Mouse (Mus musculus) hindbrain, postnatal 0 days (tissue): ENCODE measurements around the gene Igbp1. TPM values are rescaled to one million over a fixed set of nuclear protein-coding genes. Genes with fewer than 3 reads are reported as not detected.

ENCODE experiments used
- ATAC-seq: fragments of 200-750 bp; cut with Nextera tagmentation; 2 replicates; pipeline ENCODE4 v1.8.0; 2017; ENCODE audit warnings: mild to moderate bottlenecking, moderate TSS enrichment, moderate library complexity
- DNase-seq: peaks from one replicate; pipeline ENCODE4 v3.0.0-alpha.2; 2015; ENCODE audit warnings: low spot score
- H3K27ac ChIP-seq: fragments of 300-500 bp; sonication (generic); 2 replicates; pipeline ENCODE4 v1.5.1; 2014; ENCODE audit warnings: mild to moderate bottlenecking
- H3K27me3 ChIP-seq: fragments of 300-500 bp; sonication (generic); 2 replicates; pipeline ENCODE4 v1.6.1; 2014; ENCODE audit warnings: low read length, mixed read lengths; ENCODE audit not compliant: insufficient read depth
- H3K36me3 ChIP-seq: fragments of 300-500 bp; sonication (generic); 2 replicates; pipeline ENCODE4 v1.6.1; 2014; ENCODE audit warnings: low read length, mixed read lengths; ENCODE audit not compliant: insufficient read depth
- H3K4me1 ChIP-seq: fragments of 300-500 bp; sonication (generic); 2 replicates; pipeline ENCODE4 v1.6.1; 2014; ENCODE audit warnings: antibody characterized with exemption, low read length, mixed read lengths; ENCODE audit not compliant: insufficient read depth
- H3K4me2 ChIP-seq: fragments of 300-500 bp; sonication (generic); 2 replicates; pipeline ENCODE4 v1.6.1; 2014; ENCODE audit warnings: low read depth, mild to moderate bottlenecking, low read length, moderate library complexity, mixed read lengths
- H3K4me3 ChIP-seq: fragments of 300-500 bp; sonication (generic); 2 replicates; pipeline ENCODE4 v1.5.1; 2014; ENCODE audit warnings: low read length
- H3K9ac ChIP-seq: fragments of 300-500 bp; sonication (generic); replicated peaks from 2 replicates; pipeline ENCODE4 v1.6.1; 2014; ENCODE audit warnings: mild to moderate bottlenecking, low read length, moderate library complexity, mixed read lengths
- H3K9me3 ChIP-seq: fragments of 300-500 bp; sonication (generic); 2 replicates; pipeline ENCODE4 v1.6.1; 2016; ENCODE audit warnings: low read length, mixed read lengths
- CTCF ChIP-seq: IDR thresholded peaks from 2 replicates; pipeline ENCODE4 v1.5.1; 2016; ENCODE audit warnings: antibody characterized with exemption, control low read depth, low read depth
- WGBS: fragments of 180-500 bp; shearing (Covaris S2); extraction: QIAGEN DNeasy Blood & Tissue Kit; methylation state at CpG from one replicate; pipeline ENCODE4 v1.1.7; 2014; 5-methylcytosine and 5-hydroxymethylcytosine counted together
- polyA plus RNA-seq: library from polyadenylated mRNA; unstranded; fragments of >200 nt; fragmentation: Nextera tagmentation; extraction: Ambion mirVana; gene quantifications from 2 replicates; pipeline ENCODE4 v1.2.1, GENCODE M21; 2015
- total RNA-seq: library from RNA; depleted of rRNA; stranded (reverse); fragments of >200 nt; gene quantifications from 2 replicates; pipeline ENCODE4 v1.2.3, GENCODE M21; 2014; rRNA removed

Gene Igbp1
- 32.9 and 35.2 TPM in 2 replicates for total RNA-seq
- 28.8 and 30.0 TPM in 2 replicates for polyA plus RNA-seq

DNA sequence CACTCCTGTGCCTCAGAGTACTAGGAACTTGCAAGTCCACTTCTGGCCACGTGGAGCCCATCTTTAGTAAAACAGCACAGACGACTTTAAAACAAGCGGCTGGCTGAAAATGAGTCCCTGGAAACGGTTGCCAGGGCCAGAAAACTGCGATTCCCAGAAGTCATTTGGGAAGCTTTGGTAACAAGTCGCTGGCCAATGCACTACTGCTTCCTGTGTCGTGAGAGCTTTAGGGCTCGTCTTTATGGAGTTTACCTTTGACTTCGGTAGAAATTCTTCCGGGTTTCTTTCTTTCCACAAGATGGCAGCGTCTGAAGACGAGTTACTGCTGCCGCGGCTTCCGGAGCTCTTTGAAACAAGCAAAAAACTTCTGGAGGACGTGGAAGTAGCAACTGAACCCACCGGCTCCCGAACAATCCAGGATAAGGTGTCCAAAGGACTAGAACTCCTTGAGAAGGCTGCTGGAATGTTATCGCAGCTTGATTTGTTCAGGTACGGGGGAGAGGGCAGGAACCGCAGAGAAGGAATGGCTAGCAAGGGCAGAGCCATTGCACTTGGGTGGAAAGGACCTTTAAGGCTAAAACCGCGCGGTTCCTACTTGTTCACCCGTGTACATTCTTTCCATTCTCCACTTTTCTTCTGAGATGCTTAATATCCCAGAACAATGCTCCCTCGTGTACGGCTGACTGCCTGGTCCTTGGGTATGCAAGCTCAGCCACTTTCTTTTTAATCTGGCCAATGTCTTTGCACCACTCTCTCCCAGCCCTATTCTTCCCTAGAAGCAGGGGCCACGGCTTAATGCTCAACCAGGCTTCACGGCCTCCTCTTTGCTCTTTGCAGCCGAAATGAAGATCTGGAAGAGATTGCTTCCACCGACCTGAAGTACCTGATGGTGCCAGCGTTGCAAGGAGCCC lies at the start of gene Igbp1:
Gene Igbp1, plus strand, starts transcription at position 224 of the 911 bp plus-strand sequence.
- 0 out of 2 replicates have a peak, but pooled peaks cover 5% of the 10 kb centered on the region for H3K36me3 ChIP-seq
- peak; percentile 43 for TF ChIP-seq CTCF

GRCm38 (mm10) chrX:100468047-100468446 lies 26.0 kb upstream of the Igbp1 start:
- Histone ChIP-seq H3K4me1 (no peaks in the 10 kb centered on the region), H3K9ac (no peak overlapping the region), H3K27ac (no peak overlapping the region), H3K4me3 (no peak overlapping the region), H3K36me3 (no peaks in the 10 kb centered on the region), H3K27me3 (no peaks in the 10 kb centered on the region), H3K9me3 (no peaks in the 10 kb centered on the region), H3K4me2 (no peak overlapping the region)
- 80% methylated on average over 4 of the region's 4 CpGs for WGBS
- no peak for DNase-seq
- ATAC-seq = no peak
- TF ChIP-seq CTCF = no peak

More for the DNA sequence above, at the start of gene Igbp1:
- H3K9me3 ChIP-seq = no peaks in the 10 kb centered on the region
- peak within 1 kb of the TSS; percentile 71; the same call in 1 of the 2 replicates for H3K27ac ChIP-seq
- peak; percentile 98 for ATAC-seq
- peak; percentile 93 for DNase-seq
- H3K9ac ChIP-seq = peak within 1 kb of the TSS; percentile 46; the same call in 1 of the 2 replicates
- H3K27me3 ChIP-seq = no peaks in the 10 kb centered on the region
- H3K4me1 ChIP-seq = no peaks in the 10 kb centered on the region
- WGBS = 26% methylated on average over 32 of the region's 32 CpGs
- H3K4me3 ChIP-seq = peak within 1 kb of the TSS; percentile 65
- H3K4me2 ChIP-seq = peak within 1 kb of the TSS; percentile 68

DNA sequence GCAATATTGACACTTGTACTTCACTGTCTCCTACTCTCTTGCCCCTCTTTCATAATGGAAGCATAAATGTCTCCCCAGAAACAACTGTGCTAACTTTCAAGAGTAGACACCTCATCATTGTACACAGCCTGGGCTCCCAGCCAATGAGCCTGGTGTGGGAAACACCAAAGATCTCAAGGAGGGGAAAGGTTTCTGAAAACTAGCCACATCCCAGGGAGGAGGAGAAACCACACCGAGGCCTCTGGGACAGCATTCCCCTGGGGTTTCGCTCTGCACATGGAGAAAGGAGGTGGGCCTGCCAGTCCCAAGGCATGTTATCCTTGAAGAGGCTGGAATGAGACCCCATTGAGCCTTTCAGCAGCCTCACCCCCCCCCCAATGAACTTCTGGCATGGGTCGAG lies 24.0 kb upstream of the Igbp1 start:
- H3K4me2 ChIP-seq = no peak overlapping the region
- ATAC-seq = no peak
- TF ChIP-seq CTCF = no peak
- no peaks in the 10 kb centered on the region for H3K36me3 ChIP-seq
- DNase-seq = no peak
- H3K9me3 ChIP-seq = no peaks in the 10 kb centered on the region
- H3K27me3 ChIP-seq = no peaks in the 10 kb centered on the region
- 82% methylated on average over 3 of the region's 3 CpGs for WGBS
- no peak overlapping the region for H3K9ac ChIP-seq
- H3K4me1 ChIP-seq = no peaks in the 10 kb centered on the region
- H3K4me3 ChIP-seq = no peak overlapping the region
- H3K27ac ChIP-seq = no peak overlapping the region

- ATAC-seq (no peak), DNase-seq (no peak)
- Histone ChIP-seq H3K4me1 (no peaks in the 10 kb centered on the region), H3K9me3 (no peaks in the 10 kb centered on the region), H3K36me3 (no peaks in the 10 kb centered on the region), H3K27me3 (no peaks in the 10 kb centered on the region), H3K9ac (no peak overlapping the region), H3K27ac (no peak overlapping the region), H3K4me3 (no peak overlapping the region), H3K4me2 (no peak overlapping the region)
- no peak for TF ChIP-seq CTCF
- WGBS = 81% methylated on average over 3 of the region's 3 CpGs
These were observed 22.6 kb upstream of the Igbp1 start for GRCm38 (mm10) chrX:100471491-100471890.

DNA sequence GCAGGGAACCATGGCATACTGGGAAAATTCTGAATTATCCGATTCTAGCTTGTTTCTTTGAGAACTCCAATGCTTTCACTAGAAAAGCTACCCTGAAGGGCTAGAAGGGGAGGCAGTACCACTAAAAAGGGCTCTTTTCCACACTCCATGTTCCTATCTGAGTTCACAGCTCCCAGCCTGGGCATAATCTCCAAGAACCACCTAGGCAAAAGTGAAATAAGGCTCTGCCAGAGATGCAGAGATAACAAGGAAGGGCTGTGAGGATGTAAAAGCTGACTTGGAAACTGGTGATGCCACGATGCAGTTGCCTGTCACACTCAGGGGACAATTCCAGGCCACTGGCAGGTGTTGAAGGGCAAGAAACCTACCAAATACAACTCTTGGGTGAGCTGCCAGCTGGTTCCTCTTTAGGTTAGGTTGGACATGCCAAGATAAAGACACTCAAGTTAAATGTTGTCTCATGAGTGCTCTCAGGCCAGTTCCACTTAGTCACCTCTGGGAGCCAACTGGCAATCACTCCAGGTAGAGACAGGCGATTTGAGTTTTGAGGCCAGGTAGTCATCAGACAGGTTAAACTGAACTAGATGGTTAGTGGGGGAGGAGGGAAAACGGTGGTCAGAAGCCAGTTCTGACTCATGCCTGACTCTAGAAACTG lies 18.4 kb upstream of the Igbp1 start:
- Histone ChIP-seq H3K9me3 (no peaks in the 10 kb centered on the region), H3K9ac (no peak overlapping the region), H3K4me3 (no peak overlapping the region), H3K27ac (no peak overlapping the region), H3K36me3 (no peaks in the 10 kb centered on the region), H3K4me2 (no peak overlapping the region), H3K4me1 (no peaks in the 10 kb centered on the region), H3K27me3 (no peaks in the 10 kb centered on the region)
- ATAC-seq (no peak), DNase-seq (no peak)
- 68% methylated on average over 4 of the region's 4 CpGs for WGBS
- TF ChIP-seq CTCF = no peak

GRCm38 (mm10) chrX:100480317-100480716 lies 13.8 kb upstream of the Igbp1 start:
- H3K27ac ChIP-seq = no peak overlapping the region
- 28% methylated on average over 3 of the region's 3 CpGs for WGBS
- H3K4me3 ChIP-seq = no peak overlapping the region
- H3K4me2 ChIP-seq = no peak overlapping the region
- DNase-seq = peak; percentile 74
- H3K4me1 ChIP-seq = no peaks in the 10 kb centered on the region
- no peaks in the 10 kb centered on the region for H3K9me3 ChIP-seq
- no peak overlapping the region for H3K9ac ChIP-seq
- H3K36me3 ChIP-seq = no peaks in the 10 kb centered on the region
- peak; percentile 83 for ATAC-seq
- no peaks in the 10 kb centered on the region for H3K27me3 ChIP-seq
- peak; percentile 77 for TF ChIP-seq CTCF
